In the genomic region with DNA sequence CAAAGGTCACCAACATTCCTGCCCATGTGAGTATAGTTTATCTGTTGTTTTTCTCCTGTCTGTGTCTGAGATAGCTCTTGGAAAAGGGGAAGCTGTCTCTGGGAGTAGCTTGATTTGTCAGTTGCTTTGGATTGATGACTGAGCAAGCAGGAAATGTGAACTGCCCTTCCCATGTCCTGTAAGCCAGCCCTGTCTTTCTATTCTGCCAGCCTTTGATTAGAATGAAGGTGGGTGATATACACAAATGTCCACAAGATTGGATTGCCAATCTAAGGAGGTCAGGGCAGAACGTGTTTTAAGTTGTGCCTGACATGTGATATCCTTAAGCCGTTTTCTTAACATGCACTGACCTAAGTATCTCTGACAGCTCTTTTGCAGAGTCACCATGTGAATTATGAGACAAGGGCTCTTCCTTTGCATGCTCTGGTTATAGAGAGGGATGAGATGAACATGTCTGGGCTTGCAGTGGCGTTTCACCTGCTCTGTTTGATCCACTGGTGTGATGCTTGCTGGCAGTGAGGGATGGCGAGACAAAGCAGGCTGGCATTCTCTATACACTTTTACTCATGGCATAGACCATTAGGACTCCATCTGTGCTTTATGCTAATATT, we compare ENCODE assay signal across 1 mouse cellular context.
TF ChIP-seq lines count a peak whose summit lies in the region.

No protein-coding gene starts in this region.

TF ChIP-seq in CH12.LX, 34 proteins besides CTCF, POLR2A, EP300 and RAD21 (continued from another document):
- TF ChIP-seq USF1 (IDR thresholded peaks at IDR 0.05; ENCODE audit: low read depth, low read length), result no peak
